Mouse (Mus musculus): ENCODE measurements at regions not wholly inside any gene's neighbourhood (a gene's known extent, or its start where the extent isn't known, plus 50 kb on each side); places are given as distances from the start of the nearest gene placed in this dataset.

DNA sequence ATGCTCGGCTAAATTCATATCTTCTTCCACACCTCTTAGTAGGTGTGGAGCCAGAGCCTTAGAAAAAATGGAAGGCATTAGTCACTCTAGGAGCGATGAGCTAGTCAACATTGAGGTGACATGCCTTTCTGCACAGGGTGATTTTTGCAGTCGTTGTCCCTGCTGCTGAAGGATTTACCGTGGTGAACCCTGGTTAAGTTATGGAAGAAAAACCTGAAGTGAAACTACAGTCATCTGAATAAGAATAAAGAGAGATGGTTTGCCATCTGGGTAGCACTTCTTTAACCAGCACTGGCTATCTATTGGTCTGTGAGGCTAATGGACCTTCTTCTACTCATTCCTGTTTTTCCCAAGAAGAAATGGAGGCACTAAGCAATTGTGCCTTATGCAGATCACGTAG is 198.1 kb upstream of the Tle4 start:
- DNase-seq (ENCODE audit: low spot score in 2 of 2): no peak

DNA sequence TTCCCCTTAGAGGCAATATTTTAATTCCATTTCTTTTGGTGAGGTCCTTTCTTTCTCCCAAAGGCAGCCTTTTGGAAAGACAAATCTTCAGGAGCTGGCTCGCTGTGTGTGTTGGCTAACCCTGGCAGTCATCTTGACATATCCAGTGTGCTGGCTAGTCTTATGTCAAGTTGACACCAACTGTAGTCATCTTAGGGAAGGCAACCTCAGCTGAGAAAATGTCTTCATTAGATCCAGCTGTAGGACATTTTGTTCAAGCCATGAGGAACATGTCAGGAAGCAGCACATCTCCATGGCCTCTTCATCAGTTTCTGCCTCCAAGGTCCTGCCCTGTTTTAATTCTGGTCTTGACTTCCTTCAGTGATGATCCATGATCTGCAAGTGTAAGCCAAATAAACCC is 192.1 kb upstream of the Tle4 start:
- no peak for DNase-seq (ENCODE audit: low spot score in 2 of 2)

DNA sequence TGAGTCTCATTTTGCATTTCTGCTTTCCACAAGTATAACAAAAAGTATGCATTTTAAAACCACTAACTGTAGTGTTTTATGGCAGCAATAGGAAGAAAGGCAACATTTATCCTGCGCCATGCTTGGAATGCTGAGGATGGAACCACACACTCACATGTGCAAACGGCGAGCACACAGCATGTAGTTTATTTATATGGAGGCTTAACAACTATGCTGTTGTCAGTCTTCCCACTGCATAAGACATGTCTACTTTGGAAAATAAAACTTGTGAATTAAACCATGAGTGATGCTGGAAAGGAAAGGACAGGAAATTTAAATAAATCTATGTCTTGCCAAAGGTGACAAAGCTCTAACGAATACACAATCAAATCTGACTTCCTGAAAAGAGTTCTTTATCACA is 190.8 kb upstream of the Tle4 start:
- no peak for DNase-seq (ENCODE audit: low spot score in 2 of 2)

DNA sequence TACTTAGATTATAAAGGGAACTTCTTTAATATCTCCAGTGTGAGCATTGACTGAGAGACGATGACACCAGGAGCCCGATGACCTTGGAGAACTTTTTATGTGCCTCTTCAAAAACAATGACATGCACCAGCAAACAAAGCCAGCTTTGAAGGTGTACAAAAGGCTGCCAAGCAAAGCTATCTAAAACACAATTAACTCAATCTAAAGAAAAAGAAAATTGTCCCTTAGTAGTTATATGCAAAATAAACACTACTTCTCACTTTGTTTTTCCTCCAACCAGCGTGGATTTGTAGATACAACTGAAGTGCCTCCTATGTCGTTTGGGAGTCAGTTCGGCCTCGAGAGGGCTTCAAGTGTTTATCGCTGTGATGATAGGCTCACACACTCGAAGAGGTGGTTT is 189.0 kb upstream of the Tle4 start:
- no peak for DNase-seq (ENCODE audit: low spot score in 2 of 2)

DNA sequence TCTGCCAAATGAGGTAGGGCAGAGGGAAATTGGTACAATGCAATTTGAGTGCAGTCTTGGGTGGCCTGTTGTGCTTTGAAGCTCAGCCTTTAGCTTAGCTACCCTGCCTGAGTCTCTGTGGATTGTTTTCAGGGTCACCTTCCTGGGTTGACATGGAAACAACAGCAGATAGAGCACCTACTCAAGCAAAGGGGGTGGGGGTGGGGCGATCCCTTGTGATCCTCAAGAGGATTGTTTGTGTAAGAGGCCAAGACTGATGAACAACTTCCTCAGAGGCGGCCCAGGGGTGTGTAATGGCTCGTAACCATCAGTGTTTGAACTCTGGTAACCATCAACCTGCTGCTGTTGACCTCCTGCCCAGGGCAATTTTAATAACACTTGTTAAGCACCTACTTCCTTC is 187.8 kb upstream of the Tle4 start:
- no peak for DNase-seq (ENCODE audit: low spot score in 2 of 2)

DNA sequence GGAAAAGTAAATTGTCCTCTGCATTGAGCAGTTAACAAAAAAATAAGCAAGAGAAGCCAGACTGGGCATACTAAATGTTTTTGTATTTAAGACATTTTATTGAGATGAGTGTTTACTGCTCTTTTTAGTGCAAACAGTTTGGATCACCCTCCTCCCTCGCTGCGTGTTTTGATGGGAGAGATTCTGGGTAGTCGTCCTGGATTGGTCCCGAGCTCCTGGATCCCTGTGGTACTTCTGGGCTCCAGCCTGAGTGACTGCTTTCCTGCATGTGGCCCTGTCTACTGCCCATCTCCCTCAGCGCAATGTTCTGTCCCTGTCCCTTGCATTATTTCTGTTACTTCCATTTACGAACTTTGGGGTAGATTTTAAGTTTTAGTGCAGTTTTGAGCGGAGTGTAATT is 179.9 kb upstream of the Tle4 start:
- DNase-seq (ENCODE audit: low spot score in 2 of 2): peak in 1 of 2 experiments; percentile 7

DNA sequence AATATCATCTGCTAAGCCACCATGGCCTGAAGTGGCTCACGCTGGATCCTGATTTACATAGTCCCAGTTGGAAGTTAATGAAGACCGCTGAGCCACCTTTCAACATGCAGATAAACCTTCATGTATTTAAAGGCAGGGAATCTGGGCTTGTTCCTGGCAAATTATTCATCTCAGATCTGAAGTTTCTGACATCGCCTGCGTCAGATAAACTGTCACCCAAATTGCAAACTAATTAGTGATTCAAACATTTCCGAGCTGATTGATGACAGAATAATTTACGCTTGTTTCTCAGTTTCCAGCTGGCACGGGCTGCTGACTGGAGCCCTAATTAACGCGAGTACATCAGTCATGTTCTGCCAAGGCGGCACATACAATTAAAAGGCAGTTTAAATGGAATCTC is 179.3 kb upstream of the Tle4 start:
- DNase-seq (ENCODE audit: low spot score in 2 of 2): peak; percentile 8 to 10

DNA sequence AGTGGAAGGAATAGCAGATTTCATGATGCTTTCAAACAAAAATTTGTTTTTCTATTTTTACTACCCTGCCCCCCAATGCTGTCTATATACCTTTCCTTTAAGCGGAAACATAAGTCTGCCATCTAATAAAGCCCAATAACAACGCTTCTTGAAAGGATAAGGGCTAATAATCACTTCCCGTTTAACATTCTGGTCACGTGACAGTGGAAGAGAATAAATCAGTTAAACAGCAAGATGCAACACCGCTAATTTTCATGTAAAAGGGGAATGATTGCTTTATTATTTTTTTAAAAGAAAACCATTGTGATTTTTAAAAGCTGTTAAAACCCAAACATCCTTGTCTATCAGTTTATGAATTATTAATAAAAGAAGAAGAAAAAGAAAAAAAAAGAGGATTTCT is 178.9 kb upstream of the Tle4 start:
- DNase-seq (ENCODE audit: low spot score in 2 of 2): no peak

DNA sequence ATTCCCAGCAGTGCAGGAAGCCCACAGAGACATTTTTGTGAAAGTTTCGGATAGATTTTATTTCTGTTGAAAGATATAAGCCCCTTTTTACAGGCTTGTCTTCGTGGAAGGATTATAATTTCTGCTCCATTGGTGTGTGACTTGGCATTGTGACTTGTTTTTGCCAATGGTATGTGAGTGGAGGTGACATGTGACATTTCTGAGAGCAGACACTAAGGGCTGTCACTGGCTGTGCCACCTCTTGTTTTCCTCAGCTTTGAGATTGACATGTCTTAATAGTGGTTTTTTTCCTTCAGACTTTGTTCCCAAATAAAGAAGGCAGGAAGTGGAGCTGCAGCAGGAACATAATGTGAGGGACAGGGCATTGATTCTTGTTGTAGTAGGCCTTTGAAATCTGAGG is 174.9 kb upstream of the Tle4 start:
- DNase-seq (ENCODE audit: low spot score in 2 of 2): no peak

DNA sequence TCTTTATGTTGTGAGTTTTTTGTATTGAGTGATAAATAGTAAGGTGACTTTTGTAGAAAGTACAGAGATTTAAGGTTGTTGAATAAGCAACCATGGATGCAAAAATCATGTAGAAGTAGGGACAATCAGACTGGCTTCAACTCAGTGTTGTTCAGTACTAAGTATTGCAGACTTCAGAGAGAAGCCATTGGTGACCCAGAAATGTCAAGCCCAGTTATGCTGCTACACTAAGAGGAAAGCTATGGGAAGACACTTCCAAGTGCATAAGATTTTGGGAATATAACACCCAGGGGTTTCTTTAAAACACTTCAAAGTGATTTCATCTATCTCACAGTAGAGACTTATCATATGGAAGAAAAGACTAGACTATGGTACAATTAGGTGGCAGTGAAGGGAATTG is 154.8 kb upstream of the Tle4 start:
- no peak for DNase-seq (ENCODE audit: low spot score in 2 of 2)

DNA sequence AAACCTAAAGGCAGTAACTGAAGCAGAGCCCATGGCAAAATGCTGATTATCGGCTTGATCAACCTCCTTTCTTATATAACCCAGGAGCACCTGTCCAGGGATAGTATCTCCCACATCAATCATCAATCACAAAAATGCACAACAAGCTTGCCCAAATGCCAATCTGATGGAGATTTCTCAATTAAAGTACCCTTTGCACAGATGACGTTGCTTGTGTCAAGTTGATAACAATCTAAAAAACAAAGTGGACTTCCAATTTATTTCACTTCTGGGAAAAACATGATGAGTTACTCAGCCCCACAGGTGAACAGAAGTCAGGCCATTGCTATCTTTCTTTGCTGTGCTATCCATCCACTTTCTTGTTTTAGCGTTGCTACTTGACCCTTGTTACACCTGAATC is 144.5 kb upstream of the Tle4 start:
- no peak for DNase-seq (ENCODE audit: low spot score in 2 of 2)

DNA sequence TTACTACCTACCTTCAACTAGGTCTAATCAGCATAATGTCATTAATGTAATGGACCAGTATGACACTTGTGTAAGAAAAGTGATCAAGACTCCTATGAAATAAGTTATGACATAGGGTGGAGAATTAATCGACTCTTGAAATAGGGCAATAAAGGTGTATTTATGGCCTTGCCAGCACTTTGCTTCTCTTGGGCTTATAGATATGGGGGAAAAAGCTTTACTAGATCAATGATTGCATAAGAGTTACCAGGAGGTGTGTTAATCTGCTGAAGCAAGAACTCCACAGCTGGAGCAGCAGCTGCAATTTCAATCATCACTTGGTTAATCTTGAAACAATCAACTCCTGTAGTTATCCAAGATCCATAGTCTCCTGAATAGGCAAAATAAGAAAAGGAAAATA is 143.1 kb upstream of the Tle4 start:
- no peak for DNase-seq (ENCODE audit: low spot score in 2 of 2)

DNA sequence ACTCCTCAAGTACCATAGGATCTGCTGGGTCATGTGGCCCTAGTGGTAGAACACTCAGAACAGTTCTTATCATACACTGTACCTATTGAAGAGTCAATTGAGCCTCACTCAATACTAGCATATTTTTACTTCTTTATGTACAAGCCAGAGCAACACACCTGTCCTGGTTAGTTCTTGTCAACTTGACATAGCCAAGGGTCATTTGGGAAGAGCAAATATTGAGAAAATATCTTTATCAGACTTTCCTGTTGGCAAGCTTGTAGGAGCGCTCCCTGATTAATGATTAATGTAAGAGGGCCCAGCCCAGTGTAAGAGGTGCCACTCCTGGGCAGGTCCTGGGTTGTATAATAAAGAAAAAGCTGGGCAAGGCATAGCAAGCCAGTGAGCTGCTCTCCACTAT is 142.3 kb upstream of the Tle4 start:
- DNase-seq (ENCODE audit: low spot score in 2 of 2): no peak

DNA sequence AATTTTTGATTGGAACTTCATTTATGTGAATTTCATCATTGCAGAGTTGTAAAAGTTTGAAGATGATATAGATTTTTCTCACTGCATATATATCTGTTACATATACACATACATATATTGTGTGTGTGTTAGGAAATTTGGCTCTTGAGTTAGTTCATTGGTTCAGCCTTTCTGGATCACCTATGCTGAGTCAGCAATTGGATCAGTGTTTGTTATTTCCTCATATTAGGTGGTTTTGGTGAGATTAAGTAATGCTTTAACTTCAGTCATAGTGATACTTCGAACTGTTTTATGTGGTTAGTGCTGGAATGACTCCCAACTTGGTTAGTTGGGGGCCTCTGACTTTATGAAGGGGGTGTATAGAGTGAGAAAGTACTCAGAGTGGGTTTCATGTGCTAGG is 138.7 kb upstream of the Tle4 start:
- no peak for DNase-seq (ENCODE audit: low spot score in 2 of 2)

DNA sequence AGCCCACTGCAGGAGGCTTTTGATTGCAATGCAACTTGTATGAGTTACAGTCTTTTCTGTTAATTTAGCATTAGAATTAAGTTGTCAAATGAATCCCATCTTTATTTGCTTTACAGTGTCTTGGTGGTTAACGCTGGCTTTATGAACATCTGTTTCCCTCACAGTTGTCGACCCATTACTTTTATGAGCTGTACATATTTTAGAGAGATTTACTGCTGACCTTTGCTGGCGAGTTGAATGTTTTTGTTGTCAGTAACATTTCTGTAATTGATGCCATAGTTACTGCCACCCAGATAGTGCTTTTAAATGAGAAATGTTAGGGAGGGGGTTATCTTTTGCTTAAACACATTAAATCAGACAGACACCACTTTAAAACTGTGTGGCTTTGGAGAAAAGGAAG is 127.5 kb upstream of the Tle4 start:
- DNase-seq (ENCODE audit: low spot score in 2 of 2): no peak

DNA sequence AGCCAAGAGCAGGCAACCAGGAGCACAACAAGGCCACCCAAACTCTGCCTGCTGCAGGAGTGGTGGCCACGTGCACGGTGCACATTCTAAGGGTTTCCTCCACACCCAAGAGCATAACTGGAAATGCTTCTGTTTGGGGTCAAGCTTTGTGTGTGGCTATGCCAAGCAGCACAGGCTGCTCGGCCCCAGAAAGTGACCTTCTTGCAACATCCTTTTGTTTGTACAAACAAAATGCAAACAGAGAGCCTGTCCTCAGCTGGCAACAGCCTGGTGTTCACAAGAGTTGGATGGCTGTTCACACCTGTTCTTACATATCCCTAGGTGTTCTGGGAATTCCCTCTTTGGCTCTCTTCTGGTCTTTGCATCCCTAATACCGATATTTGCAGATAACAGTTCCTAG is 126.8 kb upstream of the Tle4 start:
- no peak for DNase-seq (ENCODE audit: low spot score in 2 of 2)

DNA sequence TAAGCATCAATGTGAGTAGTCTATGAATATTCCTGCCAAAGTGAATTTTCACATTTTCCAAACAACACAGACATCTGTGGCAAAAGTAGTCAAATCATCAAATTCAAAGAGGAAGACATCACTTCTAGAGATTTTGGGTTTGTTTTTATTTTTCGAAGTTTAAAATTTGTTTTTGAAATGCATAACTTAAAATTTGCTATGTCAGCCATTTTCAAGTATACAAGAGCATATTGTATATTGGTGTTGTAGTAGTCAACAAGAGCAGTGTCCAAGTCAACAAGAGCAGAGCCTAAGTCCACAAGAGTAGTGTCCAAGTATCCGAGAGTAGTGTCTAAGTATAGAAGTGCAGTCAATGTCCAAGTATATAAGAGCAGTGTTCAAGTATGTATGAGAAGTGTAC is 107.9 kb upstream of the Tle4 start:
- no peak for DNase-seq (ENCODE audit: low spot score in 2 of 2)

DNA sequence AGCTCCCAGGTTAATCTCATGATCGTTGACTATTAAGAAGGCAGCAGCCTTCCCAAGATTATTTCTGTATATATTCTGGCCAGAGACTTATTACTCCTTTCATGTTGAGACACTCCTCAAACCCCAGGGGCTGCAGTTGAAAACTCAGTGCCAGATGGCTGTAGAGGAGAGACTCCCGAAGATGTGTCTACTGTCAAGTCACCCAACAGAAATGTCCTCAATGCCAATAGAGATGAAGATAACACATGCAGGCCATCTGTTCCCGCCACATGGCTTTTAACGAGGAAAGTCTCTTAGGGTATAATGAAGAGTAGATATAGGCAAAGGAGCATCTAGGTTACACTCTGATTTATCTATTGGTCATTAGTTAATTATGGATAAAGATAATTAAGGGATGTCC is 103.3 kb upstream of the Tle4 start:
- DNase-seq (ENCODE audit: low spot score in 2 of 2): no peak

DNA sequence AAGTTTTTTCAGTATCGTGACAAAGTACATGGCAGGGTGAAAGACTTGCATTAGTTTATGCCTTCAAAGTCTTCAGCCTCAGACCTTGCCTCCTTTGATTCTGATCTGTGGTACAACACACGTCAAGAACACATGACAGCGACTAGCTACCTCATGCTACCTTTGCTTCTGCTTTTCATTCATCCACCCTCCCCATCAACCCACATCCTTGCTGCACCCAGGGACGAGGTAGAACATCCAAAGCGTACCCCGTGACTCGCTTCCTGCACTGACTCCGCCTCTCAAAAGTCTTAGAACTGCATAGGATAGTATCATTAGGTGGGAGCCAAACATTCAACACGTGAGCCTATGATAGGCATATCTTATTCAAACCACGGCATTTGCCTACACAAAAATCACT is 97.5 kb upstream of the Tle4 start:
- DNase-seq (ENCODE audit: low spot score in 2 of 2): no peak

DNA sequence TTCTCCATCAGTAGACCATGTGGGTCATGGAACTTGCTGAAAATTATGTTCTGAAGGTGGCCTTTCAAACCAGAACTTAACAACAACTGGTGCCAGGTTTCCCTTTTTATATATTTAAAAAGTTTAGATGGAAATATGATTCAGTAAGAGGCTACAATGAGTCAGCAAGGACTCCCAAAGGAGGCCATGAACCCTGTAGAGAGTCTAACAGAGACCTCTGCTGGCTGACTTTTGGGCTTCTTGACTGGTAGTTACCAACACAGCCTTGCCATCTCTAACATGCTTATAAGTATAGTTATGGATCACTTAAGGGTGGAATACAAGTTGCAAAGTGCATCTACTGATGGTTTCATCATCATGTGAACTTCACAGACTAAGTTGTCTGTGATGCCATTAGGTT is 94.3 kb upstream of the Tle4 start:
- no peak for DNase-seq (ENCODE audit: low spot score in 2 of 2)

DNA sequence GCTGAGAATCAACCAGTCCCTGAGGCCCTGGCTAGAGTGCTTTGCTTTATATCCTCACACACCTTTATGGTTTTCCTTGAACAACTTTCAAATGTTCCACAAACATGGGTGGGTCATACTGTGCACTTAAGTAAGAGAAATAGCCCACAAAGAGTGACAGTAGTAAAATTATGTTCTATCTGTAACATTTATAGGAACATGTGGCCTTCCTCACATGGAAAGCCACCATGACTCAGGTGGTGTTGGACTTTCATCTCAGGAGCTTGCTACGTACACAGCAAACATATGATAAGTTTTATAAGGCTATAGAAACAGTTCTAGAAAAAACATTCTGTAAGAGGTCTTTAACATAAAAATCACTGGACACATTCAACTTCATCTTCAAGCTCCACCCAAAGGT is 87.8 kb upstream of the Tle4 start:
- DNase-seq (ENCODE audit: low spot score in 2 of 2): no peak

DNA sequence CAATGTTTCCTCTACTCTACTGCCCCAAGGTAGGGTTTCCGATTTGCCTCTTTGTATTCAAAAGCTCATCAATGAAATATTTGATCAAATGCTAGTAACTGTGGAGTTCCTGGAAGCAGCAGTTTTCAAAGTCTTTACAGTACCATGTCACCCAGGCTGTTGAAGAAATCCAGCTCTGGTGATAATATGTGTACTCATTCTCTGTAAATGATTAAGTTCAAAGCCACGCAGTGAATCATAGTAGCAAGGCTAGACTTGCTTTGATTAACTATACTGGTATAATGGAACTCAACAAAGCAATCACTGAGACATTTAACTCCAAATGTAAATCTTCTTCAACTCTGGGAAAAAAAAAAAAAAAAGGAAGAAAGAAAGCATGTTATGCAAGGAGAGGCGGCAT is 86.8 kb upstream of the Tle4 start:
- no peak for DNase-seq (ENCODE audit: low spot score in 2 of 2)

DNA sequence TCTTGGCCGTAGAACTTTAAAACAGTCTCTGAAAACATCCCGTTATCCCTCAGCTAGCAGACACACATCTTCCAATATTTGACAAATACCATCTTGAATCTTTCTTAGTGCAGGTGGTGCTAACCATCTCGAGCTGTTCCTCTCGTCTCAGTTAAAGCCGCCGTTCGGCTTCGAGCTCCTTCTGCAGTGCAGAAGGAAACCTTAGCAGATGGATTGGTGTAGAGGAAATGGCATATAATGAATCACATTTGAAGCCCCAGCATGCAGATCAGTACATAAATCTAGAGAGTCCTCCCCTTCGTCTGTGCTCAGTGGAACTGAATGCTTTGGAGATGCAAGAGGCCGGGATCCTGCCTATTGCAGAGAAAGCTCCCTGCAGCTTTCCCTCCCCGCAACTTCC is 83.5 kb upstream of the Tle4 start:
- DNase-seq (ENCODE audit: low spot score in 2 of 2): peak in 1 of 2 experiments; percentile 7

DNA sequence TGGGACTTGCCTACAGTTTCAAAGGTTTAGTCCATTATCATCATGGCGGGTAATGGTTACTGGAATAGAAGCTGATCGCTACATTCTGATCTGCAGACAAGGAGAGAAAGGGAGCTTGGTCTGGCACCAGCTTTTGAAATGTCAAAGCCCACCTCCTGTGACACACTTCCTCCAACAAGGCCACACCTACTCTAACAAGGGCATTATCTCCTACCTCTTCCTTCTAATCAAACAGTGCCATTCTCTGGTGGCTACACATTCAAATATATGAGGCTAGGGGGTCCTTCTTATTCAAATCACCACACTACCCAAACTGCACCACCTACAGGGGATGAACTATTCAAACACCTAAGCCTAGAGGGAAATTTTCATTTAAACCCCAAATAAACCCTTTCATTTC is 81.9 kb upstream of the Tle4 start:
- DNase-seq (ENCODE audit: low spot score in 2 of 2): no peak

DNA sequence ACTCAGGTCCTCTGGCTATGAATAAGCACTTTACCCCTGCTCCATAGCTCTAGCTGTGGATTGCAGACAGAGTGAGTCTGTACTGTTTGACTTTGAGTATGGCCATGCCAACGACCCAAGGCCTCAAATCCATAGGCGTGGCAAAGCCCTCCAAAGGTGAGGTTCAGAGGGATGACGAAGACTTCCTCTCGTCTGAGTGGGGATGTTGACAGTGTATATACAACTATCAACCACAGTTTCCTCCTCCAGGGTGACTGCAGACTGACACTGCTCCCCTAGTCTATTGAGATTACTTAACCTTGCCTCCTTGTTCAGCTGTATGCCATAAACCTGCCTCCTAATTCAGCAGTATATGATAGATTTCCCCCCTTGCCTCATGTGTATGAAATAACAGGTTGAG is 80.7 kb upstream of the Tle4 start:
- DNase-seq (ENCODE audit: low spot score in 2 of 2): no peak

Measured in frontal cortex, postnatal 14 days (tissue).